Mouse (Mus musculus): ENCODE measurements around the gene Rasl2-9. TPM values are rescaled to one million over a fixed set of nuclear protein-coding genes. Genes with fewer than 3 reads are reported as not detected.

Gene Rasl2-9
- polyA plus RNA-seq, 1 experiment from 2014 or later = 0.79 TPM

DNA sequence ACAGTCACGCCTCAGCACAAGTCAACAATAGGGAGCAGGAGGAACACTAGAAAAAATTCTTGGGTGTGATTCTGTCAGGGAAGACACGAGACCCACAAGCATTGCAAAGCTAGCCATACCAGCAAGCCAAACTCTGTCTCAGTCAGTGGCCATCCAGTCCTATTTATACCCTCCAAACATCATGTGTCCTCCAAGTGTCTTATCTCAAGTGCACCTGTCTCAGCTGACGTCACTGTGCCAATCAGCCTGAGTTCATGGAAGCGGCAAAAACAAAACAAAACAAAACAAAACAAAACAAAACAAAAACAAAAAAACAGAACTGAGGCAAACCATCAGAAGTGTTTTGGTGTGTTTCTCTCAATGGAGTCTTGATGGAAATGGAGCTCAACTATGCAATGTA, 17.5 kb downstream of the Rasl2-9 start:
- no peaks in the 10 kb centered on the region for H3K36me3 ChIP-seq (ENCODE audit: insufficient read depth, low read length)
- no peaks in the 10 kb centered on the region for H3K4me1 ChIP-seq (replicated peaks; ENCODE audit: insufficient read depth, low read length)
- TF ChIP-seq CTCF (IDR thresholded peaks at IDR 0.05; ENCODE audit: low read depth) = no peak
- no peak for ATAC-seq (replicated peaks; ENCODE audit: low FRiP score, low read depth)
- H3K4me3 ChIP-seq (replicated peaks; ENCODE audit: low read depth, low read length) = no peak overlapping the region
- no peaks in the 10 kb centered on the region for H3K9me3 ChIP-seq (replicated peaks; ENCODE audit: low read length)
- no peak overlapping the region for H3K27ac ChIP-seq
- WGBS = 76% methylated on average over 4 of the region's 4 CpGs
- H3K27me3 ChIP-seq (ENCODE audit: insufficient read depth, low read length) = no peaks in the 10 kb centered on the region
- DNase-seq (ENCODE audit: low spot score) = no peak
- no peak overlapping the region for H3K4me2 ChIP-seq (ENCODE audit: low read length)
- H3K9ac ChIP-seq (ENCODE audit: low read depth, low read length) = no peak overlapping the region

GRCm38 (mm10) chr7:5102564-5102963, 23.2 kb downstream of the Rasl2-9 start:
- Histone ChIP-seq H3K4me1 (replicated peaks; ENCODE audit: insufficient read depth, low read length) (no peaks in the 10 kb centered on the region), H3K9ac (ENCODE audit: low read depth, low read length) (no peak overlapping the region), H3K27ac (no peak overlapping the region), H3K36me3 (ENCODE audit: insufficient read depth, low read length) (peaks cover 13% of the 10 kb centered on the region), H3K9me3 (replicated peaks; ENCODE audit: low read length) (no peaks in the 10 kb centered on the region), H3K27me3 (ENCODE audit: insufficient read depth, low read length) (no peaks in the 10 kb centered on the region), H3K4me2 (ENCODE audit: low read length) (no peak overlapping the region), H3K4me3 (replicated peaks; ENCODE audit: low read depth, low read length) (no peak overlapping the region)
- no peak for ATAC-seq (replicated peaks; ENCODE audit: low FRiP score, low read depth)
- no peak for DNase-seq (ENCODE audit: low spot score)
- WGBS = 85% methylated on average over 2 of the region's 2 CpGs
- no peak for TF ChIP-seq CTCF (IDR thresholded peaks at IDR 0.05; ENCODE audit: low read depth)

DNA sequence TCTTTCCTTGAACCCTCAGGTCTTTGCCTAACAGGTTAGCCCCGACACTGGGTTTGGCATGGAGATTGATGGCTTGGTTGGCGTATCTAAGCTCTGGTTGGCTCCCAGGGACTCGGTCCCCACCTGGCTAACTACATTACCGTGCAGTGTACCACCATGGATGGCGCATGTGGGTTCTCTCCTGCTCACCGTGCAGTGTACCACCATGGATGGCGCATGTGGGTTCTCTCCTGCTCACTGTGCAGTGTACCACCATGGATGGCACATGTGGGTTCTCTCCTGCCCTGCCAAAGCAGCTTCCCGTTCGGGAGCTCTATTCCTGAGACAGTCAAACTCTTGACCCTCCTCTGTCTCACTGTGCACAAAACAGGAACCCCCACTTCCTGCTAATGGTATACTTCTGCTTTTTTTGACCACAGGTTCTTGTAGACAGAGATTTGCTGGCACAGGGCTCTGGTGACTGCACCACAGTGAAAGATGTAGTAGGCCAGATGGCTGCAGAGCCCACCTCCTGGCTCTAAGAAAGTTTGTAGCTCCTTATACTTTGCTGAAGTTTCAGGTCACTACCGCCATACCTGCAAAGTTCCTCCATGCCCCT, 24.6 kb downstream of the Rasl2-9 start:
- no peak for TF ChIP-seq CTCF (IDR thresholded peaks at IDR 0.05; ENCODE audit: low read depth)
- H3K36me3 ChIP-seq (ENCODE audit: insufficient read depth, low read length) = peaks cover 18% of the 10 kb centered on the region
- no peaks in the 10 kb centered on the region for H3K9me3 ChIP-seq (replicated peaks; ENCODE audit: low read length)
- DNase-seq (ENCODE audit: low spot score) (no peak), ATAC-seq (replicated peaks; ENCODE audit: low FRiP score, low read depth) (no peak)
- no peaks in the 10 kb centered on the region for H3K27me3 ChIP-seq (ENCODE audit: insufficient read depth, low read length)
- no peaks in the 10 kb centered on the region for H3K4me1 ChIP-seq (replicated peaks; ENCODE audit: insufficient read depth, low read length)
- no peak overlapping the region for H3K9ac ChIP-seq (ENCODE audit: low read depth, low read length)
- H3K27ac ChIP-seq = no peak overlapping the region
- no peak overlapping the region for H3K4me2 ChIP-seq (ENCODE audit: low read length)
- no peak overlapping the region for H3K4me3 ChIP-seq (replicated peaks; ENCODE audit: low read depth, low read length)
- 87% methylated on average over 10 of the region's 10 CpGs for WGBS

DNA sequence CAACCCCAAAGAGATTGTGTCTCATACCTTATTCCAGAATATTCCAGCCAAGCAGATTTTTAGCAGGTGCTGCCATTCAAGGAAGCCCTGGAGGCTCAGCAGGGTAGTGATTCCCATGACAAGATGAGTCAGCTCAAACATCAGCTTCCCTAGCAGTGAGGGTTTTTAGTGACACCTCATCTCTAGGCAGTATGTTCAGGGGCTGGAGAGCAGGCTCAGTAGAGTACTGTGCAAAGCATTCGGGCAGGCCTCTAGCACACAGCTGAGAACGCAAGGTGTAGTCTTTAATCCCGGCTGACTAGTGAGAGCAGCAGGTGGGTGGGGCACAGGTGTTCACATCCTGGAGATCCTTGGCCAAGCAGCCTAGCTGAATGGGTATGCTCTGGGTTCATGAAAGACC, 26.0 kb downstream of the Rasl2-9 start:
- no peak; the same call in 1 of the 2 replicates for ATAC-seq (replicated peaks; ENCODE audit: low FRiP score, low read depth)
- no peak overlapping the region for H3K4me3 ChIP-seq (replicated peaks; ENCODE audit: low read depth, low read length)
- H3K4me2 ChIP-seq (ENCODE audit: low read length) = no peak overlapping the region
- no peak for DNase-seq (ENCODE audit: low spot score)
- H3K36me3 ChIP-seq (ENCODE audit: insufficient read depth, low read length) = peaks cover 28% of the 10 kb centered on the region
- no peak for TF ChIP-seq CTCF (IDR thresholded peaks at IDR 0.05; ENCODE audit: low read depth)
- H3K9me3 ChIP-seq (replicated peaks; ENCODE audit: low read length) = no peaks in the 10 kb centered on the region
- H3K27me3 ChIP-seq (ENCODE audit: insufficient read depth, low read length) = no peaks in the 10 kb centered on the region
- no peak overlapping the region for H3K9ac ChIP-seq (ENCODE audit: low read depth, low read length)
- no peaks in the 10 kb centered on the region for H3K4me1 ChIP-seq (replicated peaks; ENCODE audit: insufficient read depth, low read length)
- WGBS = 87% methylated on average over 3 of the region's 3 CpGs
- no peak overlapping the region for H3K27ac ChIP-seq

DNA sequence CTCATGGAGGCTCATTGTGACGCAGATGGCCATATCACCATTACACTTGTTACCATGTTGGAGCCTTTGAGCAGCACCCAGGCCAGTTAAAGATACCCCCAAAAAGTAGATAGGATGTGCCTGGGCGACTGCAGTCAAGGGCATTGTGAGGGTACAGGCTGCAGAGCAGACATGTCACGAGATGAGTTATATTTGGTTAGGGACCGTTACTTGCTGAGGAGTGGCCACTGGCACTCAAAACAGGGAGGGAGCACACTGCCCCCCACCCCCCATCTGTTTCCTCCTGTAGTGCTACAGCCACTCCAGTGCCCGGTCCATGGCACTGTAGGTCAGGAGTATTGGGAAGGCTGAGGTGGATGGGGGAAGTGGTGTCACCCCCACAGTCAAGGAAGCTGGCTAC, 27.0 kb downstream of the Rasl2-9 start:
- Histone ChIP-seq H3K4me2 (ENCODE audit: low read length) (no peak overlapping the region), H3K4me3 (replicated peaks; ENCODE audit: low read depth, low read length) (no peak overlapping the region), H3K27ac (no peak overlapping the region), H3K9ac (ENCODE audit: low read depth, low read length) (no peak overlapping the region), H3K9me3 (replicated peaks; ENCODE audit: low read length) (no peaks in the 10 kb centered on the region), H3K27me3 (ENCODE audit: insufficient read depth, low read length) (no peaks in the 10 kb centered on the region), H3K4me1 (replicated peaks; ENCODE audit: insufficient read depth, low read length) (no peaks in the 10 kb centered on the region), H3K36me3 (ENCODE audit: insufficient read depth, low read length) (peaks cover 35% of the 10 kb centered on the region)
- WGBS = 90% methylated on average over 5 of the region's 5 CpGs
- no peak for ATAC-seq (replicated peaks; ENCODE audit: low FRiP score, low read depth)
- DNase-seq (ENCODE audit: low spot score) = no peak
- no peak for TF ChIP-seq CTCF (IDR thresholded peaks at IDR 0.05; ENCODE audit: low read depth)

DNA sequence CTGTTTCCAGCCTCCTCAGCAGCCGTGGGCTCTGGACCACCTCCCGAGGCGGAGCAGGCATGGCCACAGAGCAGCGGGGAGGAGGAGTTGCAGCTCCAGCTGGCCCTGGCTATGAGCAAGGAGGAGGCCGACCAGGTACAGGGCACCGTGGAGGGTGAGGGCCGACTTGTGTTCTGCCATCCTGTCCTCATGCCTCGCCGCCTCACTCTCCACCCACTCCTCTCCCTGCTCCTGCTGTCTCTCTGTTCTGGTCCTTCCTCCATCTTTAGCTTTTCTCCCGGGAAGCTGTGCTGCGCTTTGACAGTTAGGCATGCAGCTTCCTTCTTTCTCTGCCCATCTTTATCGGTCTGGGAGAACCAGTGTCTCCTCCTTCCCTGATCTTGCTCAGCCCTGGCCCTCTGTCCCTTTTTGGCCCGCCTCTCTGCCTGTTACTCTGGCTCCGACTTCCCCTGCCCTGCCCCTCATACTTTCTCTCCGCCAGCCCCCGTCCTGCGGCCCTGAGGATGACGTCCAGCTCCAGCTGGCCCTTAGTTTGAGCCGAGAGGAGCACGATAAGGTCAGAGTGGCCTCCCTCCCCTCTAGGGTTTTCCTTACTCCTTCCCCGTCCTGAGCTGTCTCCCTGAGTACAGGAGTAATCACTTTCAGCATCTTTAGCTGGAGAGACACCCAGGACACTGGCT, 32.8 kb downstream of the Rasl2-9 start:
- ATAC-seq (replicated peaks; ENCODE audit: low FRiP score, low read depth) (no peak), DNase-seq (ENCODE audit: low spot score) (no peak)
- WGBS = 73% methylated on average over 21 of the region's 21 CpGs
- H3K9me3 ChIP-seq (replicated peaks; ENCODE audit: low read length) = no peaks in the 10 kb centered on the region
- no peak for TF ChIP-seq CTCF (IDR thresholded peaks at IDR 0.05; ENCODE audit: low read depth)
- H3K27ac ChIP-seq = no peak overlapping the region
- peaks cover 48% of the 10 kb centered on the region for H3K36me3 ChIP-seq (ENCODE audit: insufficient read depth, low read length)
- no peak overlapping the region for H3K4me2 ChIP-seq (ENCODE audit: low read length)
- H3K4me1 ChIP-seq (replicated peaks; ENCODE audit: insufficient read depth, low read length) = no peaks in the 10 kb centered on the region
- H3K4me3 ChIP-seq (replicated peaks; ENCODE audit: low read depth, low read length) = no peak overlapping the region
- no peaks in the 10 kb centered on the region for H3K27me3 ChIP-seq (ENCODE audit: insufficient read depth, low read length)
- H3K9ac ChIP-seq (ENCODE audit: low read depth, low read length) = no peak overlapping the region

Data from kidney, postnatal 0 days (tissue).